Mouse (Mus musculus) cerebellum, postnatal 36 days (tissue): ENCODE measurements at regions not wholly inside any gene's neighbourhood (a gene's known extent, or its start where the extent isn't known, plus 50 kb on each side); places are given as distances from the start of the nearest gene placed in this dataset.

Experiments
- DNase-seq, 2 experiments: peaks; one replicate each; pipeline ENCODE4 v3.0.0; 2021 to 2022; ENCODE audit warnings: mixed read lengths in 2 of 2

DNA sequence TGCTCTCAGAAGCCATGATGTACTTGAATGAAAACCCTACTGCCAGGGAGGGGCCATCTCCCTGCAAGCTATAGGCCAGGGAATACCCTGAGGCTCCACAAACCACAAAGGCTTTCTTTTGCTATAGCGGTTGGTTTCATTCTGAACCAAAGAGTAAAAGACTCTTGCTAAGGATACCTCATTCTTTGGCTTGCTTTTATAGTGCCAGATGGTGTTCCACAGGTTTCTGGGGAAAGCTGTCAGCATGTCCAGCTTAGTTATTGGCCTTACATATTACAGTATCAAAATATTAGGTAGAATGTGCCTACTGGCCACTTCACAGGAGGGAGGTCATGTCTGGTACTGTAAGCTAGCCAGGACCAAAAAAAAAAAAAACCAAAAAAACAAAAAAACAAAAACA, 246.9 kb upstream of the Cdr1 start:
- DNase-seq: peak; percentile 38 to 68

DNA sequence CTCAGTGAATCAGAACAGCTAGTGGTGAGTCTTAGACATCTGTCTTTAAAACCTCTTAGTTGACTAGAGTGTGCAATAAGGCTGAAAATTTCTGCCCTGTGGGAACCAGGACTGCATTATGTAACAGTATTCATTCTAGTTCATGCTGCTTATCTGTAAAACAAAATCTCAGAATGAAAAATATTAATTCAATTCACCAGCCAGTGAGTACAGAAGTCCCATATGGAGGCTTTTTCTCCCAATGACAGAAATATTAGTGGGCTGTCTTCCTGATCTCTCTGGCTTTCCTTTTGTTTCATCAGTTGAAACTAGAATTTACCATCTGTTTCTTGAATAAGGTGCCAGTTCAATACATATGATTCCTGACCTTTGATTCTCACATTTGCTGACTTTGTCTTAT, 240.0 kb upstream of the Cdr1 start:
- DNase-seq: no peak

DNA sequence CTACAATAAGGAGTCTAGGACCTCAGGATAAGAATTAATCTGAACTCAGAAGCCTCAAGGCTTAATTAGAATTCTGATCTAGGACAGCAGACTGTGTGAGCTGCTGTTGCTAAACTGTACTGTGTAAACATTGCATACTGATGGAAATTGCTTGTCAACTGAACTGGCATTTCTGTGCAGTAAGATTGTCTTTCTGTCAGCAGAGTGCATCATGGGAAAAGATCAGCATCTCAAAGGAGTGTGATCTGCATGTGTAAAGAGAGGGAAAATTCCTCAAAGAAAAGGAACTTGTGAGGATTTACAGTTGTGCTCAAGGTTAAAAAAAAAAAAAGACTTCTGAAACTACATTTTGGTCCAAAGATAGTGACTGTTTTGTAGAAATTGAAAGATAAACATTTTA, 207.8 kb upstream of the Cdr1 start:
- DNase-seq: no peak

DNA sequence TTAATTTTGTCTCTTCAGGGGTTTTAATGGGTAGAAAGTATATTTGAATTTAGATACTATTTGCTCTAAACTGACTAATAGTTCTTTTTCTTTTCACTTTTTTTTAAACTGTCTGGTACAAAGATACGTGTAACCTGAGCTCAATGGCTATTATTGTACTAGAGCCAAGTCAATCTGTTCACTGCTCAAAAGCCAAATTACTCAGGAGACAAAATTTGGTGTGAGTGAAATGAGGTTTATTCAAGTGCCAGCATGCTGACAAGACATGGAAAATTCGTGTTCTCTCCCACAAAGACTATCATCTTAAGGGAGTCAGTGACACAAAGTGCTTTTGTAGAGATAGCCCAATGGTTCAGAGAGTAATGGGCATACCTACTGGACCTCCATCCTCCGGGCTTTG, 206.3 kb upstream of the Cdr1 start:
- DNase-seq: peak in 1 of 2 experiments; percentile 6
